Mouse (Mus musculus) liver, postnatal 0 days (tissue): ENCODE measurements around the gene Cldn24. TPM values are rescaled to one million over a fixed set of nuclear protein-coding genes. Genes with fewer than 3 reads are reported as not detected.

ENCODE experiments used
- ATAC-seq: fragments of 200-750 bp; cut with Nextera tagmentation; 2 replicates; pipeline ENCODE4 v1.8.0; 2017; ENCODE audit warnings: mild to moderate bottlenecking, moderate library complexity
- DNase-seq: peaks from one replicate; pipeline ENCODE4 v3.0.0-alpha.2; 2016
- H3K27ac ChIP-seq: fragments of 300-500 bp; sonication (generic); 2 replicates; pipeline ENCODE4 v1.5.1; 2014; ENCODE audit warnings: antibody characterized with exemption, moderate library complexity, mild to moderate bottlenecking, low read depth
- H3K27me3 ChIP-seq: fragments of 300-500 bp; sonication (generic); 2 replicates; pipeline ENCODE4 v1.6.1; 2014; ENCODE audit warnings: low read length, control low read depth, mixed read lengths; ENCODE audit not compliant: insufficient read depth
- H3K36me3 ChIP-seq: fragments of 300-500 bp; sonication (generic); replicated peaks from 2 replicates; pipeline ENCODE4 v1.6.1; 2014; ENCODE audit warnings: mild to moderate bottlenecking, control low read depth, low read length, moderate library complexity, mixed read lengths; ENCODE audit not compliant: insufficient read depth
- H3K4me1 ChIP-seq: fragments of 300-500 bp; sonication (generic); 2 replicates; pipeline ENCODE4 v1.6.1; 2014; ENCODE audit warnings: antibody characterized with exemption, mild to moderate bottlenecking, control low read depth; ENCODE audit not compliant: insufficient read depth
- H3K4me2 ChIP-seq: fragments of 300-500 bp; sonication (generic); 2 replicates; pipeline ENCODE4 v1.6.1; 2014; ENCODE audit warnings: low read depth, mild to moderate bottlenecking, low read length, moderate library complexity, mixed read lengths
- H3K4me3 ChIP-seq: fragments of 300-500 bp; sonication (generic); 2 replicates; pipeline ENCODE4 v1.5.1; 2014; ENCODE audit warnings: low read depth, low read length
- H3K9ac ChIP-seq: fragments of 300-500 bp; sonication (generic); replicated peaks from 2 replicates; pipeline ENCODE4 v1.6.1; 2014; ENCODE audit warnings: mild to moderate bottlenecking, moderate library complexity
- H3K9me3 ChIP-seq: fragments of 300-500 bp; sonication (generic); 2 replicates; pipeline ENCODE4 v1.6.1; 2016; ENCODE audit warnings: mild to moderate bottlenecking, control low read depth, low read length, mixed read lengths
- CTCF ChIP-seq: sonication (generic); IDR thresholded peaks from 2 replicates; pipeline ENCODE4 v1.5.1; 2016; ENCODE audit warnings: antibody characterized with exemption, low read depth
- EP300 ChIP-seq: IDR thresholded peaks from 2 replicates; pipeline ENCODE4 v1.6.1; 2016; ENCODE audit warnings: antibody characterized with exemption, low read depth, mild to moderate bottlenecking
- WGBS: fragments of 180-500 bp; shearing (Covaris S2); extraction: QIAGEN DNeasy Blood & Tissue Kit; methylation state at CpG from one replicate; pipeline ENCODE4 v1.1.7; 2014; ENCODE audit not compliant: insufficient replicate concordance; 5-methylcytosine and 5-hydroxymethylcytosine counted together
- polyA plus RNA-seq: library from polyadenylated mRNA; unstranded; fragments of >200 nt; fragmentation: Nextera tagmentation; extraction: Ambion mirVana; gene quantifications from 2 replicates; pipeline ENCODE4 v1.2.1, GENCODE M21; 2015

The Cldn24 gene
- polyA plus RNA-seq, 1 experiment from 2014 or later: not detected

DNA sequence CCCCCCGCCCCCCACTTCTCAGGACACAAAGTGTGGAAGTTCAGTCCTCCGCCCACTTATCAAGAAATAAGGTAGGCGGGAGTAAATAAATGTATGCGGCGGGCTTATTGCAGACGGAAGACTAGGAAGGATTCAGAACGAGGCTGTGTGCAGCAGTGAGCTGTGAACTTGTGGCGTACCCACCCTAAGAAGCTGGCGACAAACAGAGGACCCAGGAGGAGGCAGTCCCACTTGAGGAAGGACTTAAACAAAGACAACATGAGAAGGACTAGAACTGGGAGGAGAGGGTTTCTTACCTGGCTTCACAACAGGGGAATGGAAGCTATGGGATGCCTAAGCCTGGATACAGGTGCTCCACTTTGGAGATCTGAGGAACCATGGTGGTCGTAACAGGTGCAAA, 21.7 kb downstream of the Cldn24 start:
- Histone ChIP-seq H3K9me3 (no peaks in the 10 kb centered on the region), H3K27me3 (no peaks in the 10 kb centered on the region), H3K4me1 (no peaks in the 10 kb centered on the region), H3K4me2 (no peak overlapping the region), H3K36me3 (peaks cover 19% of the 10 kb centered on the region), H3K4me3 (no peak overlapping the region), H3K9ac (no peak overlapping the region), H3K27ac (no peak overlapping the region)
- 89% methylated on average over 10 of the region's 10 CpGs for WGBS
- ATAC-seq: no peak
- TF ChIP-seq EP300 (no peak), CTCF (no peak)
- DNase-seq: no peak

GRCm38 (mm10) chr8:47845956-47846355, 24.0 kb downstream of the Cldn24 start:
- DNase-seq: no peak
- no peaks in the 10 kb centered on the region for H3K9me3 ChIP-seq
- H3K27ac ChIP-seq: no peak overlapping the region
- H3K36me3 ChIP-seq: peaks cover 25% of the 10 kb centered on the region
- H3K4me1 ChIP-seq: no peaks in the 10 kb centered on the region
- no peak overlapping the region for H3K4me2 ChIP-seq
- no peak for TF ChIP-seq CTCF
- no peak for TF ChIP-seq EP300
- no peak for ATAC-seq
- H3K9ac ChIP-seq: no peak overlapping the region
- H3K4me3 ChIP-seq: no peak overlapping the region
- 90% methylated on average over 13 of the region's 13 CpGs for WGBS
- no peaks in the 10 kb centered on the region for H3K27me3 ChIP-seq

GRCm38 (mm10) chr8:47847161-47847560, 25.2 kb downstream of the Cldn24 start:
- Histone ChIP-seq H3K4me2 (no peak overlapping the region), H3K4me3 (no peak overlapping the region), H3K27me3 (no peaks in the 10 kb centered on the region), H3K4me1 (no peaks in the 10 kb centered on the region), H3K27ac (no peak overlapping the region), H3K36me3 (peaks cover 25% of the 10 kb centered on the region), H3K9me3 (no peaks in the 10 kb centered on the region), H3K9ac (no peak overlapping the region)
- WGBS: 86% methylated on average over 14 of the region's 14 CpGs
- DNase-seq (no peak), ATAC-seq (no peak)
- TF ChIP-seq EP300 (no peak), CTCF (no peak)

GRCm38 (mm10) chr8:47847931-47848330, 26.0 kb downstream of the Cldn24 start:
- no peaks in the 10 kb centered on the region for H3K27me3 ChIP-seq
- H3K4me1 ChIP-seq: no peaks in the 10 kb centered on the region
- H3K4me2 ChIP-seq: no peak overlapping the region
- H3K4me3 ChIP-seq: no peak overlapping the region
- TF ChIP-seq CTCF: no peak
- TF ChIP-seq EP300: no peak
- no peak for DNase-seq
- H3K27ac ChIP-seq: no peak overlapping the region
- no peak for ATAC-seq
- no peaks in the 10 kb centered on the region for H3K9me3 ChIP-seq
- 83% methylated on average over 6 of the region's 6 CpGs for WGBS
- no peak overlapping the region for H3K9ac ChIP-seq
- H3K36me3 ChIP-seq: peaks cover 23% of the 10 kb centered on the region

GRCm38 (mm10) chr8:47849842-47850241, 27.9 kb downstream of the Cldn24 start:
- Histone ChIP-seq H3K27ac (no peak overlapping the region), H3K4me3 (no peak overlapping the region), H3K36me3 (peaks cover 18% of the 10 kb centered on the region), H3K9me3 (no peaks in the 10 kb centered on the region), H3K27me3 (no peaks in the 10 kb centered on the region), H3K9ac (no peak overlapping the region), H3K4me2 (no peak overlapping the region), H3K4me1 (no peaks in the 10 kb centered on the region)
- ATAC-seq (no peak), DNase-seq (no peak)
- WGBS: 71% methylated on average over 8 of the region's 8 CpGs
- TF ChIP-seq CTCF: peak; percentile 53
- TF ChIP-seq EP300: no peak

GRCm38 (mm10) chr8:47851824-47852502, 30.0 kb downstream of the Cldn24 start:
- H3K36me3 ChIP-seq: peaks cover 25% of the 10 kb centered on the region
- 0 out of 2 replicates have a peak overlapping the region, but pooled peaks have one; percentile 3 for H3K27ac ChIP-seq
- 32% methylated on average over 12 of the region's 12 CpGs for WGBS
- H3K4me1 ChIP-seq: no peaks in the 10 kb centered on the region
- no peaks in the 10 kb centered on the region for H3K9me3 ChIP-seq
- TF ChIP-seq EP300 (no peak), CTCF (no peak)
- DNase-seq (peak; percentile 31), ATAC-seq (0 out of 2 replicates have a peak, but pooled peaks have one; percentile 19)
- peak overlapping the region; percentile 54 for H3K4me2 ChIP-seq
- no peaks in the 10 kb centered on the region for H3K27me3 ChIP-seq
- no peak overlapping the region for H3K9ac ChIP-seq
- peak overlapping the region; percentile 34 for H3K4me3 ChIP-seq
